Mouse (Mus musculus): ENCODE data around the gene Gm3373. TPM values are rescaled to one million over a fixed set of nuclear protein-coding genes. Genes with fewer than 3 reads are reported as not detected.
"Not testable (repeated sequence)": the region's sequence is repeated elsewhere in the genome, so short reads cannot be mapped to it uniquely, and the experiment has no call there.

The Gm3373 gene
- total RNA-seq (2015; ENCODE audit: low replicate concordance), result not detected in 2 replicates
- total RNA-seq (2017; ENCODE audit: low replicate concordance), result not detected in 2 replicates

- not testable (repeated sequence) for ATAC-seq (replicated peaks; ENCODE audit: low FRiP score, poor library complexity, severe bottlenecking)
These were observed at the start of gene Gm3373 for GRCm38 (mm10) chr14:5741477-5741876. Gm3373 (minus strand) TSS chr14:5741577.

GRCm38 (mm10) chr14:5687357-5687756 lies 54.0 kb downstream of the Gm3373 start, which contains the start of gene Gm9603:
Gm9603 (minus strand) TSS chr14:5687457.
- ATAC-seq (replicated peaks; ENCODE audit: low FRiP score, poor library complexity, severe bottlenecking), result not testable (repeated sequence)

Other genes starting within 250 kb of the Gm3373 start
- gene Gm3488, start 239.9 kb downstream of the Gm3373 start, total RNA-seq (2015; ENCODE audit: low replicate concordance), result not detected in 2 replicates
- not detected in 2 replicates for gene Gm3488, start 239.9 kb downstream of the Gm3373 start, total RNA-seq (2017; ENCODE audit: low replicate concordance)
- gene Gm3532, start 203.1 kb downstream of the Gm3373 start, total RNA-seq (2015; ENCODE audit: low replicate concordance), result not detected in 2 replicates
- gene Gm3532, start 203.1 kb downstream of the Gm3373 start, total RNA-seq (2017; ENCODE audit: low replicate concordance), result not detected in 2 replicates
- gene Gm8265, start 108.5 kb downstream of the Gm3373 start, total RNA-seq (2015; ENCODE audit: low replicate concordance), result not detected in 2 replicates
- not detected in 2 replicates for gene Gm8265, start 108.5 kb downstream of the Gm3373 start, total RNA-seq (2017; ENCODE audit: low replicate concordance)
- gene Gm9603, start 54.1 kb downstream of the Gm3373 start, total RNA-seq (2015; ENCODE audit: low replicate concordance), result not detected in 2 replicates
- gene Gm9603, start 54.1 kb downstream of the Gm3373 start, total RNA-seq (2017; ENCODE audit: low replicate concordance), result not detected in 2 replicates
- gene Gm3383, start 66.4 kb upstream of the Gm3373 start, total RNA-seq (2015; ENCODE audit: low replicate concordance), result not detected in 2 replicates
- not detected in 2 replicates for gene Gm3383, start 66.4 kb upstream of the Gm3373 start, total RNA-seq (2017; ENCODE audit: low replicate concordance)
- gene Gm3424, start 88.8 kb upstream of the Gm3373 start, total RNA-seq (2015; ENCODE audit: low replicate concordance), result not detected in 2 replicates
- not detected in 2 replicates for gene Gm3424, start 88.8 kb upstream of the Gm3373 start, total RNA-seq (2017; ENCODE audit: low replicate concordance)
- gene Gm8237, start 138.8 kb upstream of the Gm3373 start, total RNA-seq (2015; ENCODE audit: low replicate concordance), result not detected in 2 replicates
- not detected in 2 replicates for gene Gm8237, start 138.8 kb upstream of the Gm3373 start, total RNA-seq (2017; ENCODE audit: low replicate concordance)
- not detected in 2 replicates for gene Gm3248, start 220.2 kb upstream of the Gm3373 start, total RNA-seq (2015; ENCODE audit: low replicate concordance)
- not detected in 2 replicates for gene Gm3248, start 220.2 kb upstream of the Gm3373 start, total RNA-seq (2017; ENCODE audit: low replicate concordance)
- not detected in 2 replicates for gene Gm3453, start 237.6 kb upstream of the Gm3373 start, total RNA-seq (2015; ENCODE audit: low replicate concordance)
- gene Gm3453, start 237.6 kb upstream of the Gm3373 start, total RNA-seq (2017; ENCODE audit: low replicate concordance), result not detected in 2 replicates